Mouse (Mus musculus): ENCODE results near the gene Chfr. TPM values are rescaled to one million over a fixed set of nuclear protein-coding genes. Genes with fewer than 3 reads are reported as not detected.

Gene Chfr
- 10 to 100 TPM; 11.3 to 14.5 TPM for total RNA-seq (2021)
- 16.2 and 21.7 TPM in 2 replicates for polyA plus RNA-seq (2012; rRNA removed)
- long read RNA-seq, transcript Chfr-202 (18 exons, 3,159 nt): major isoform, 5 of 12 reads
- long read RNA-seq, partial matches to known transcripts: 1 of 12 reads
- long read RNA-seq, other reads (novel, unspliced or antisense): 5 of 12 reads

- WGBS: 3% methylated on average over 46 of the region's 46 CpGs
- Histone ChIP-seq H3K9ac (ENCODE audit: low read depth, low read length) (peak within 1 kb of the TSS; percentile 71), H3K36me3 (ENCODE audit: control insufficient read depth, insufficient read depth, low read length) (no peaks in the 10 kb centered on the region; the same call in 1 of the 2 replicates), H3K27me3 (ENCODE audit: control insufficient read depth, insufficient read depth, low read length) (no peaks in the 10 kb centered on the region), H3K4me1 (ENCODE audit: control insufficient read depth, insufficient read depth, low read length) (no peaks in the 10 kb centered on the region; the same call in 1 of the 2 replicates), H3K27ac (peak within 1 kb of the TSS; percentile 92), H3K4me3 (peak within 1 kb of the TSS; percentile 84), H3K79me2 (replicated peaks; ENCODE audit: control insufficient read depth, insufficient read depth, low read length) (peaks cover 4% of the 10 kb centered on the region)
- DNase-seq: peak; percentile 98 to 99
- intact Hi-C loops (cut with DNase I): loop anchor here (1.0 to 10.0 kb wide), 5 partner anchors 28 to 581 kb away; partner anchors contain the start of genes Crlf2, Golga3 and Zfp932
- no peak for TF ChIP-seq EP300 (IDR thresholded peaks at IDR 0.05; ENCODE audit: insufficient read depth, low read depth, low read length)
- peak; percentile 73 for TF ChIP-seq POLR2A (IDR thresholded peaks at IDR 0.05; ENCODE audit: insufficient read depth, low read depth, low read length)
- TF ChIP-seq CTCF (IDR thresholded peaks at IDR 0.05): peak; percentile 28
These were observed at the start of gene Chfr for GRCm38 (mm10) chr5:110135293-110136086. Chfr (plus strand) TSS chr5:110135842.

GRCm38 (mm10) chr5:110086161-110086866, 49.3 kb upstream of the Chfr start:
- 23% methylated on average over 14 of the region's 14 CpGs for WGBS
- no peak for DNase-seq

GRCm38 (mm10) chr5:110091546-110091945, 44.1 kb upstream of the Chfr start:
- no peak overlapping the region for H3K27ac ChIP-seq
- H3K4me1 ChIP-seq (ENCODE audit: control insufficient read depth, insufficient read depth, low read length): no peaks in the 10 kb centered on the region; the same call in 1 of the 2 replicates
- H3K79me2 ChIP-seq (replicated peaks; ENCODE audit: control insufficient read depth, insufficient read depth, low read length): no peaks in the 10 kb centered on the region
- H3K27me3 ChIP-seq (ENCODE audit: control insufficient read depth, insufficient read depth, low read length): no peaks in the 10 kb centered on the region
- no peak for DNase-seq
- no peak overlapping the region for H3K4me3 ChIP-seq
- intact Hi-C loops (cut with DNase I): loop anchor here (5.0 kb wide), 1 partner anchor 34 kb away; no protein-coding TSS in a partner anchor
- no peak for TF ChIP-seq EP300 (IDR thresholded peaks at IDR 0.05; ENCODE audit: insufficient read depth, low read depth, low read length)
- no peak for TF ChIP-seq CTCF (IDR thresholded peaks at IDR 0.05)
- no peak for TF ChIP-seq POLR2A (IDR thresholded peaks at IDR 0.05; ENCODE audit: insufficient read depth, low read depth, low read length)
- H3K9ac ChIP-seq (ENCODE audit: low read depth, low read length): no peak overlapping the region
- no peaks in the 10 kb centered on the region for H3K36me3 ChIP-seq (ENCODE audit: control insufficient read depth, insufficient read depth, low read length)
- 53% methylated on average over 2 of the region's 2 CpGs for WGBS

More at GRCm38 (mm10) chr5:110086161-110086866, 49.3 kb upstream of the Chfr start:
- intact Hi-C loops (cut with DNase I): no loop called here
- Histone ChIP-seq H3K4me3 (no peak overlapping the region), H3K79me2 (replicated peaks; ENCODE audit: control insufficient read depth, insufficient read depth, low read length) (no peaks in the 10 kb centered on the region), H3K27ac (no peak overlapping the region), H3K9ac (ENCODE audit: low read depth, low read length) (no peak overlapping the region), H3K27me3 (ENCODE audit: control insufficient read depth, insufficient read depth, low read length) (no peaks in the 10 kb centered on the region), H3K4me1 (ENCODE audit: control insufficient read depth, insufficient read depth, low read length) (no peaks in the 10 kb centered on the region), H3K36me3 (ENCODE audit: control insufficient read depth, insufficient read depth, low read length) (no peaks in the 10 kb centered on the region)
- TF ChIP-seq EP300 (IDR thresholded peaks at IDR 0.05; ENCODE audit: insufficient read depth, low read depth, low read length) (no peak), POLR2A (IDR thresholded peaks at IDR 0.05; ENCODE audit: insufficient read depth, low read depth, low read length) (no peak), CTCF (IDR thresholded peaks at IDR 0.05) (no peak)

- peak within 1 kb of the TSS; percentile 67 for H3K27ac ChIP-seq
- TF ChIP-seq EP300 (IDR thresholded peaks at IDR 0.05; ENCODE audit: insufficient read depth, low read depth, low read length): 0 out of 2 replicates have a peak, but pooled peaks have one; percentile 23
- peak; percentile 70 for TF ChIP-seq POLR2A (IDR thresholded peaks at IDR 0.05; ENCODE audit: insufficient read depth, low read depth, low read length)
- TF ChIP-seq CTCF (IDR thresholded peaks at IDR 0.05): no peak
These were observed 41.4 kb upstream of the Chfr start, which contains the start of gene Gm35315 for GRCm38 (mm10) chr5:110094030-110094846. Gm35315 (minus strand) TSS chr5:110094420.

GRCm38 (mm10) chr5:110094847-110095213, 40.8 kb upstream of the Chfr start:
- no peak for DNase-seq
- Histone ChIP-seq H3K9ac (ENCODE audit: low read depth, low read length) (peak overlapping the region; percentile 56), H3K27me3 (ENCODE audit: control insufficient read depth, insufficient read depth, low read length) (no peaks in the 10 kb centered on the region), H3K4me3 (peak overlapping the region; percentile 61), H3K36me3 (ENCODE audit: control insufficient read depth, insufficient read depth, low read length) (no peaks in the 10 kb centered on the region), H3K79me2 (replicated peaks; ENCODE audit: control insufficient read depth, insufficient read depth, low read length) (no peaks in the 10 kb centered on the region), H3K4me1 (ENCODE audit: control insufficient read depth, insufficient read depth, low read length) (no peaks in the 10 kb centered on the region; the same call in 1 of the 2 replicates), H3K27ac (peak overlapping the region; percentile 67)
- 6% methylated on average over 4 of the region's 4 CpGs for WGBS
- no peak for TF ChIP-seq EP300 (IDR thresholded peaks at IDR 0.05; ENCODE audit: insufficient read depth, low read depth, low read length)
- TF ChIP-seq POLR2A (IDR thresholded peaks at IDR 0.05; ENCODE audit: insufficient read depth, low read depth, low read length): no peak
- intact Hi-C loops (cut with DNase I): loop anchor here (5.0 kb wide), 1 partner anchor 38 kb away; no protein-coding TSS in a partner anchor

More at GRCm38 (mm10) chr5:110094030-110094846, 41.4 kb upstream of the Chfr start, which contains the start of gene Gm35315:
- peak within 1 kb of the TSS; percentile 56 for H3K9ac ChIP-seq (ENCODE audit: low read depth, low read length)
- H3K36me3 ChIP-seq (ENCODE audit: control insufficient read depth, insufficient read depth, low read length): no peaks in the 10 kb centered on the region
- intact Hi-C loops (cut with DNase I): loop anchor here (5.0 kb wide), 1 partner anchor 37 kb away; no protein-coding TSS in a partner anchor
- H3K79me2 ChIP-seq (replicated peaks; ENCODE audit: control insufficient read depth, insufficient read depth, low read length): no peaks in the 10 kb centered on the region
- peak within 1 kb of the TSS; percentile 61 for H3K4me3 ChIP-seq
- no peaks in the 10 kb centered on the region for H3K27me3 ChIP-seq (ENCODE audit: control insufficient read depth, insufficient read depth, low read length)
- H3K4me1 ChIP-seq (ENCODE audit: control insufficient read depth, insufficient read depth, low read length): no peaks in the 10 kb centered on the region; the same call in 1 of the 2 replicates
- DNase-seq: peak; percentile 81 to 89
- WGBS: 3% methylated on average over 25 of the region's 25 CpGs

Data from heart, adult 2 months (tissue).